Mouse (Mus musculus) WW6 (cell line): ENCODE results near the gene Nhs.

ENCODE experiments used
- DNase-seq: peaks from one replicate; pipeline ENCODE4 v3.0.0-alpha.2; 2013; ENCODE audit warnings: low read depth, low spot score

The Nhs gene

DNA sequence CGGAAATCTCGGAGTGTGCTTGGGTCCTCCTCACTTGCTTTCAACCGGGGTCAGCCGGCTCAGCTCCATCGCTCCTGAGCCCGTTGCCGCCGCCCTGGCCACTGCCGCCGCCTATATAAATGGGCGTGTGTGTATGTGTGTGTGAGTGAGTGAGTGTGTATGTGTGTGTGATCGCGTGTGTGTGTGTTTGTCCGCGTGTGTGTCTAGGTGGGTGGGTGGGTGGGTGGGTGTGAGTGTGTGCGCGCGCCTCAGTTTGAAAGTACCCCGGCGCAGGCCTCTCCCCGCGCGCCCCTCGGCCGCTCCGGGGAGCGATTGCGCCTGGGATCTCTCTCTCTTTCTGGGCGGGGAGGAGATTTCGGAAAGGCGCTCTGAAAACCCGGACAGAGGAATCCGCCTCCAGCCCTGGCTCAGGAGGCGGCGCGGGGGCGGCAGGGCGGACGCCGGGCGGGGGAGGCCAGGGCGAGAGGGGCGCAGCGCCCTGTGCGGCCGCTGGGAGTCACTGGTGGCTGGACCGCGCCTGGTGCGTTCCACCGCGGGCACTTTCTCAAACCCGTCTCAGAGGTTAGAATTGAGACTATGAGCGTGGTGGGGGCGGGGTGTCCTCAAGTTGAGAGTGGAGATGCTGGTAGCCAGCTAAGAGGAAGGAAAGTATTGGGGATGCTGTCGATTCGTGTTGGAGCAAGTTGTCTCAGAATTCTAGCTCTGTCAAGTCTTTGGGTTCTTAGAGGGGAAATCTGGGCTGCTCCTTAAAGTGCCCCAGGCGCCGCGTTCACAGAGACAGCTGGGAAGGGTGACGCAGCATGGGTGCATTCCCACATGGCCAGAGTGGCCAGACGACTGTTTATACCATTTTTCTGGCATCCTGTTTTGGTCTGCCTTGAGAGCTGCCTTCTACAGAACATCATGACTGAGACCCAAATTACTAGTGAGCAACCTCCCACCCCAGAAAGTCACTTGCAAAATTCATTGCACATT, at the start of gene Nhs:
Gene Nhs (minus strand): TSS at position 94 of the 975 bp plus-strand sequence.
- peak; percentile 24 for DNase-seq

DNA sequence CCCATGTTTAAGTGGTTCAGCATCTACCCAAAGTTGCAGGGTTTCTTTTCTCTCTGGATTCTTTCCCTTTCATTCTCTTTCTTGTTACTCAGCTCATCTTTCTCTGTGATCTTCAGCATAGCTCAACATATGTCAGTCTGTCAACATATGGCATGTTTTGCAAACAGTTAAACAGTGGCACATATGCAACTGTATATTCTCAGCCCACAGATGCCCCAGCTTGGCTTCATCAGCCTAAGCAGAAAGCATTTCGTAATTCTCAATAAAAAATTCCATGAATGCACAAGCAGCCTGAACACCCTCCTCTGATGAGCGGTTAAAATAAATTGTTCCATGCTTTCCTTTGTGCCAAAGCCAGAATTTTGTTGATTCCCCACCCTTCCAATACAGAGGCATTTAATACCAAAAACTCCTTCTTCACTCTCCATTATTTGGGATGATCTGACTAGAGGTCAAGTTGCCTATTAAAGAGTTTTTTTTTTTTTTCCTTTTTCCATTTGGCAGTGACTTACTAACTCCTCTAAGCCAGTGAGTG, 46.9 kb upstream of the Nhs start:
- no peak for DNase-seq

DNA sequence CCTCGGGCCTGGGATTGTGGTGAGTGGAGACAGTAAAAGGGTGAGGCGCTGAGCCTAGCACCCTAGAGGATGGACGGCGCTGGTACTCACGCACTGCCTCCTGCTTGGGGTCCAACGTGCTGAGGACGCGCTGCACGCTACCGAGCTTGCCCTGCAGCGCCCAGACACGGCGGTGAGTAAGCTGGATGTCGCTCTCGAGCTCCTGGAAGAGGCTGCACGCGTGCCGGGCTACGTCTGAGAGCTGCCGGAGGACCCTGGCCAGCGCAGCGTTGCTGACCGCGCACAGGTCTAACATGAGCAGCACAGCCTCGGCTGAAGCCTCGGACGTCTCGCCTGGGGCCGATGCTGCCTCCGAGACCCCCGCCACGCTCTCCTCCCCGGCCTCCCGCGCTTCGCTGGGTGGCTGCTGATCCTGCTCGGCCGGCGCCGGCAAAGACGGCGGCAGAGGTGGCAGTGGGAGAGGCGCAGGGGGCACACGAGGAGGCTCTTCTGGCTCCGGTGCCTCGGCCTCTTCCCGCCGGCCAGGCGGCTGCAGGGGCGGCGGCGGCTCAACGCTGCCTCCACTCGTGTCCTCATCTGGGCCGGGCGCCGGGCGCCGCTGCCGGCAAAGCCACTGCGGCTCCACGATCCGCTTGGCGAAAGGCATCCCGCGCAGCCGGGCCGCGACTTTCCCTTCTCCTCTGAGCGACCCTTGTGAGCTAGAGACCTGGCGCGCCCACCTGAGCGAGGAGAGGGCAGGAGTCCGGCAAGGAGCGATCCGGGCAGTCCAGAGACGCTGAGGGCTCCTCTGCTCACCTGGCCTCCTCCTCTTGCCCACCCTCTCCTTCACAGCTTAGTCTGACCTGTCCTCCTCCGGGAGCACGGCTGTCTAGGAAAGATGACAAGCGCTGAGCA, 540 bp downstream of the Nhs start:
- peak; percentile 16 for DNase-seq

DNA sequence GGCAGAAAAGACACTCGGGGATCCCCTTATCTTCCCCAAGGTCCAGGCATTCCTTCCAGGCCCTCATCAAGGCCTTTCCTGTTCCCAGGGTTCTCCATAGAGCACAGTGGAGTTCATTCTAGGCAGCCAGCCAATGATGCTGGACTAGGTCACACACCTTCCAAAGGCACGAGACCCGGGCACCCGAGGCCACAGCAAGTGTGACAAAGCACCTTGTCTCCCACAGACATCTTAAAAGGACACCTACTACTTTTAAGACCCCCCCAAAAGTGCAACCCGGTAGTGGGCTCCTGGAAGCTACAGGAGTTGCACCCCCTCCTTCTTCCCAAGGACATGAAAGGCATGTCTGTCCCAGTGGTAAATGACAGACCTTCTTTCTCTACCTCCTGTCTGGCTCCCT, 1.4 kb downstream of the Nhs start:
- DNase-seq: no peak

DNA sequence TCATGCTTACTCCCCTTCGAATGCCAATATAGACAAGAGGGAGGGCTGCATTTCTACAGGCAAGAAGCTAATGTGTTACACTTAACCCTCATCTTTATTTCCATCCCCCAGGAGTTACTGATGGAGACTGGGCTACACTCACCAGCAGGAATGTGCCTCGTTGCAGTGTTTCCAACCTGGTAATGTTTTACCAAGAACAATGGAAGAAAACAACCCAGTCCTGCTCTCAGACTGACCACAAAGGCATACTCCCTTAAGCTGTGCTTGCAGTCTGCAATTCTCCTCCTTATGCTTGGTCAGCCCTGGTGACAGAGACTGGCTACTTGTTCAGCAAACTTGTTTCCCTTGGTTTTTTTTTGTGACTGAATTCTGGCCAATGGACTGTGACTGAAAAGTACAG, 21.7 kb downstream of the Nhs start:
- DNase-seq: no peak

DNA sequence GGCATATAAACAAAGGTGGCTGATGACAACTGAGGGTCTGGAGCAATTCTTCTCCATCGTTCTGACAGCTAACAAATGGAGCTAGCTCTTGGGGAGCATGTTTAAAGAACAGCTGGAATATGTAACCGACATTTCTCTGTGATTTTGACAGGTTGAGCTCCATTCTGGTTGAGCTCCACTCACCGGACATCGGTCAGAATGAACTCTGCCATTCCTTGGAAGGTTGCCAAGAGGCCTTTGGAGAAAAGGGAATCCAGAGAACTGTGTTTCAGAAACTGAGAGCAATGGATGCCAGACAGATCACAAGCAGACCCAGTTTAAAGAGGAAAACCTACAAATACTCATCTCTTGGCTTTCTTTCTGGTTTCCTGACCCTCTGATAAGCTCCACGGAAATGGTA, 46.3 kb downstream of the Nhs start:
- no peak for DNase-seq

DNA sequence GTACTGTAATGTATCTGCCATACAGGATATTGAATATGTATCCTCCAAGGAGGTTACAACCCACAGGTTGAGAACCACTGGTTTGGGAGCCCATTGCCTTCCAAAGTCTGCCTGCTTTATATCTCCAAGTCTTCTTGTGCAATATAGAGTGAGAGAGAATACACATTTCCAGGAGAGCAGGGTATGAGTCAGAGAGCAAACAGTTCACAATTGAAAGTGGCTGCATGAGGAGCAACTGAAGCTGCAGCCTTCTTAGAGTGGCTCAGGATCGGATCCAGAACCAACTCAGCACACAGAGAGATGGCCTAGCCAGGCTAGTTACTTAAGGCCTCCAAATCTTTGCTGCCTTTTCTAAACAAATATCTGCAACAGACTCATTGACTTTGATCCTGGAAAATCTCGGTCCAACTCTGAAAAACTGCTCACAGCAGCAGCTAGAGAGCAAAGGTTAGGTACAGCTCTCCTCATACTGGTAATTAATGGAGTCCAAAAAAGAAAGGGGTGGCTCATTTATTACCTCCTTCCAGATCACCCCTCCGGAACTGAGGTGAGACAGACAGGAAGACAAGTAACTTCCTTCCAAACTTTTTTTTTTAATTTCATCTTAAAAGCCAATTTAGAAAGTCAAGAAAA, 56.6 kb downstream of the Nhs start:
- no peak for DNase-seq

DNA sequence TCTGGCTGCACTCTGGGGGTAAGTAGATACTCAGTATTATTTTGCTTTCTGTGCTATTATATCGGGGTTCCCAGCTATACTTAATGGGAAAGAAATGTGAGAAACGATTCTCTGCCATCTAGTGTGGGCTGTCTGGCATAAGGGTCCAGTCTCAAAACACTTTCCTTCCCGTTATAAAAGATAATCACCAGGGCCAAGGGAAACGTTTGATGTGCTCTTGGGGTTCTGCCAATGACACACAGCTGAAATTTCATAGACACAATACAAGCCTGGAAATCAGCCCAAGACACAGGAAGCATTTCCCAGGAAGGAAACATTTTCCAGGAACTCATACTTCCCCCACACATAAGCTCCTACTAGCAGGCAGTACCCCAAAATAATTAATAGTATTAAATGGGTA, 61.2 kb downstream of the Nhs start:
- no peak for DNase-seq

DNA sequence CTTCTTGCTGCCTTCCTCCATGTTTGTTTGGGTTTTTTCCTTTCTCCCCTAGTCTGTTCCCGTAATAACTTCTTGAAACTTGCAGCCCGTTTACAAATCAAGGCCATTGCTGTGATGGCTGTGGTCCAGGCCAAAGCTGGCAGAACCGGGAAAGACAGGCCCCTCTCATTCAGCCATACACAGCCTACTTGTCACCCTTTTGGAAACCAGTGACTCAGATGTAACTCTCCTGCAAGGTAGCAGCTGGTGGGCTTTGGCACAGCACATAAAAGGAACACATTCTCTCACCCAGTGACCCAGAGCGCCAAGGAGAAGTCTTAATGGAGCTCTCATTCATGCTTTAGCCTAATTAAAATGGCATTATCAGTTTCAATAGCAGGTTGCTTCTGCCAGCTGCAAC, 72.2 kb downstream of the Nhs start:
- no peak for DNase-seq

DNA sequence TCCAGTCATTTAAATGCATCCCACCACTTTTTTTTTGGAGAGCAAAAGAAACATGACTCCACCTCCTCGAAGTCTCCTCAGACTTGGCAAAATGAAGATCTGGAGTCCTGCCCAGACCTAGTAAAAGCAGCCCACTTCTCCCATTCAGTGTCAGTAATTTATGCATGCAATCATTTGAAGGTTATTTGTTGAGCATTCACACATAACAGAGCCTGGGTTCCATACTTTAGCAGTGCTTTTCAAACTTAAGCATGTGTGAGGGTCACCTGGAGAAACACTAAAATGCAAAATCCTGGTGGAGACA, 73.7 kb downstream of the Nhs start:
- no peak for DNase-seq

DNA sequence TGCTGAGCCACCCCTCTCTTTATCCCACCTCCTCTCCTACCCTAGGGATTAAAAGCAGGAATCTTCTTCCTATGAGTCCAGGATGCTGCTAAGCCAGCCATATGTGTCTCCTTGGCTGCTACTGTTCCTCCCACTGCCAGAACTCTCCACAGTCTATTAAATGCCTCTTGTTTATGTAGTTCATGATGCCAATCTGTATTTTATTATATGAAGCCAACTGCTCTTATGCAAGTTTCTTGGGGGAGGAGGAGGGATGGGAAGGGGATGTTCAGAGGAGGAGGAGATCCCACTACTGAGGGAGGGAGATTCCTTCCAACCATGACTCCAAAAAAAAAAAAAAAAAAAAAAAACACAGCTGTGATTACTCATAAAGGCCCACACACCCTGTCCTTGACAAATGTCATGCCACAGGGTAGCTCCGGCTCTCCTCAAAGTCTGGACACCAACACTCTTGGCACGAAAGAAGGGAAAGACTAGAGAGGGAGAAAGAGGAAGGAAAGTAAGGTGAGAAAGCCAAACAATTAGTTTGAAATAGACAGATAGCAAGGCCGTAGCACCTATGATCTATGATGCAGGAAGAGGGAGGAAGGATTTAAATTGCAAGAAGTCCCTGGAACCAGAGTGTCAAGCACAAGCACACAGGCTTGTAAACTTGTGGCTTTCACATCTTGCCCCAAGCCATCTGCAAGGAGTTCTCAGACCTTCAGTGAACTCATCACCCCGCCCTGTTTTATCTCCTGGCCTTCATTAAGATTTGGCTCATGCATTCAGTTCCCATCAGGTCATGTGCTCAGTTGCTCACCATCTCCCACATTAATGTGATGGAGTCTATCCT, 74.3 kb downstream of the Nhs start:
- DNase-seq: no peak

DNA sequence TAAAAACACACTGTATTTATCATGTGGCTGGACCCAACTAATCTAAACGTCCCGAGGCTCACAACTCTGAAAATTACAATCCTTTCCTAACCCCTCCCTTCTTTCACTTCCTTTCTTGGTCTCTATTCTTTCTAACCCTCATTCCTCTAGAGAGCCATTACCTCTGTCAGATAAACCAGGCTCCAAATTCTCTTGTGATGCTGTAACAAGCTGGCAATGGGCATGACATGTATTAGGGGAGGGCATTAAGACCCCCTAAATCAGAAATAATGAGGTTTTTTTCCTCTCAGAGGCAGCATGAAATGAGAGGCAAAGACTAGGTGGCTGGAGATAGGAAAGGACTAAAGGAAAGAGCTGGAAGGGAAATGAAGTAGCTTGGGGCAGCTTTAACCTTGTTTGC, 96.4 kb downstream of the Nhs start:
- DNase-seq: no peak

DNA sequence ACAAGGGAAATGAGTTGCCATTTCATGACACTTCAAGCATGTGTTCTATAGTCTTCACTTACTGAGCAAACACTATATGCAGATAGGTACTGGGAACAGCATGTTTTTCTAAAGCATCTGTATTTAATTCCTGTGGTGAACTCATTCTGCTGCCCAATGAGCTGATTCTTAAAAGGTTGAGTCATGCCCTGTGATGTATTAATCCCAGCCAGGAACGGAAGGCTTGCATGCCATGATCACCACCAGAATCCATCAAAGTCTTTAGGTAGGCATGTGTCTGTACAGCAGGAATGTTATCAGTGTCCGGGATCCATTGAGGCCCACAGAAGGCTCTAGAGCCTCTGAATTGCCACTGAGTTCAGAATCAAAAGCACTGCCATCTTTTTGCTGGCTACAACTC, 103.9 kb downstream of the Nhs start:
- DNase-seq: no peak

DNA sequence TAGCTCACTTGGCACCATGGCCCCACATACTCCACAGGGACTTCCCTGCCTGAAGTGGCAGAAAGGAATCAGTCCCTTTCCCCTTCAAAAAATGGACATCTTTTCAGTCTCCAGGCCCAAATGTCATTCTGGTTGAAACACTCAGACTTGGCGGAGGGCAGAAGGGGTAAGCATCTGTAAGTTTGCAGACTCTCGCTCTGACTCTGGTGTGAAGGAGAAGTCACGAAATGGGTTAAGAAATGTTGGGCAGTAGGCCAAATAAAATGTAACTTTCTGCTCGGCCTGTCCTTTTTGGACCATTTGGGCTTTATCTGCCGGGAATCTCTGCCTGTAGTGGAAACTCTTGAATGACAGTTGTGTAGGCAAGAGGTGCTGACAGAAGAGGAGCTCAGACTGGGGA, 106.0 kb downstream of the Nhs start:
- no peak for DNase-seq

DNA sequence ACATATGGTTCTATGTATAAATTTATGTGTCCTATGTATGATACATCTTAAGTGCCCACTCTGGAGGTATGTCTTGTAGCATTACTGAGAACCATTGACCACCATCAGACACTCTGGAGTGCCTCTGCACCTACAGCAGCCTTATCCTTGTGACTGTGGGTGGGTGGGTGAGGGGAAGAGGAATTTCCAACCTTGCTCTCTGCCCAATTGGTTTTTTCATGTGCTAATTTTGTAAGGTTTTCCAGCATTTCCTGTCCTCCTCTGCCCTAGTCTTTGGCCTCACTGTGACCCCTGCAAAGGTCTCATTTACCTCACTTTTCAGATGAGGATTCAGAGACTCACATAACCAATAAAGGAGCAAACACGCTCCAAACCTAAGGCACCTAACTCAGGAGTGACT, 107.0 kb downstream of the Nhs start:
- DNase-seq: no peak

DNA sequence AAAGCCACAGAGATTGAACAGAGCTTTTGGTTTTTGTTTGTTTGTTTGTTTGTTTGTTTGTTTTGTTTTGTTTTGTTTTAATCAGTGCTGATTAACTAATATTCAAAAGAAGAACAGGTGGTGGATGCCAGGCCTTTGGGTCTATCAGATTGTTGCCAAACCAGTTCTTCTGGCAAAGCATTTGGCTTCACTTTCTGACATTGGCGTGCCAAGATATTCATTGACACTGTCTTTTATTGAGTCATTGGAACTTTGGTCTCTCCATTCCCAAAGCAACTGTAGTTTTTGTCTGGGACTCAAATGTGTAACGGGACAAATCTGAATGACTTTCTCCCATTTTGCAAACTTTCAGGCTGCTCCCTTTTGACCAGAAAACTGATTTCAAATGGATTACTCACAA, 109.9 kb downstream of the Nhs start:
- DNase-seq: no peak

DNA sequence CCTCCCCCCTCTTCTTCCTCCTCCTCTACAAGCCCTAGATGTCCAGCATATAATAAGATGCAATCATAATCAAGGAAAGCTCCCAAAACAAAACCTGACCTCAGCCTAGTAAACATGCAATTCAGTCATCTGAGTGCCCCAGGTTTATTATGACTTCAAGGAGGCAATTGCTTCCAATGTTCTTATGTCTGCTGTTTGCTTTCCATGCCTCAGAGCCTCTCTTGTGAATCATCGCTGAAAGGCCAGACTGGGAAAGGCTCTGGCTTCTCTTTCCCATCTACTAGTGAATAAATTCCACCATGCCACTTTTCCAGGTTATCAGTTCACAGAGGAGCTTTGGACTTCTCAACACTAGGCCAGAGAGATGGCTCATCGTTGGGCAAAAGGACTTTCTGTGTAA, 114.0 kb downstream of the Nhs start:
- no peak for DNase-seq

DNA sequence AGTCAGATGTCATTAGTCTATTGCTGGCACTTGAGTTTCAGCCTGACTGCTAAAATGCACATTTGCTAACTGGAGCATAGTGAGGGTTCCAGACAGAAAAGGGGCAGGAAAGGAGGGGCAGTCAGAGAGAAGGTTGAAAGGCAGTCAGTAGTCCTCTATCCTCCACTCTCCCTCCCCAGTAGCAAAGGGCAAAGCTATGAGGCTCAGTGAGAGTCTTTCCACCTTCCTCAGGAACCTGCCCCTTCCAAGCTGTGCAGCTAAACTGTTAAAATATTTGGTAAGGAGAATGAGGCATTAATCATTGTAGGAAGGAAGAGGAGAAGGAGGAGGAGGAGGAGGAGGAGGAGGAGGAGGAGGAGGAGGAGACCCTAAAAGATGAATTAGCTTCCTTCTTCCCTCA, 115.4 kb downstream of the Nhs start:
- no peak for DNase-seq

DNA sequence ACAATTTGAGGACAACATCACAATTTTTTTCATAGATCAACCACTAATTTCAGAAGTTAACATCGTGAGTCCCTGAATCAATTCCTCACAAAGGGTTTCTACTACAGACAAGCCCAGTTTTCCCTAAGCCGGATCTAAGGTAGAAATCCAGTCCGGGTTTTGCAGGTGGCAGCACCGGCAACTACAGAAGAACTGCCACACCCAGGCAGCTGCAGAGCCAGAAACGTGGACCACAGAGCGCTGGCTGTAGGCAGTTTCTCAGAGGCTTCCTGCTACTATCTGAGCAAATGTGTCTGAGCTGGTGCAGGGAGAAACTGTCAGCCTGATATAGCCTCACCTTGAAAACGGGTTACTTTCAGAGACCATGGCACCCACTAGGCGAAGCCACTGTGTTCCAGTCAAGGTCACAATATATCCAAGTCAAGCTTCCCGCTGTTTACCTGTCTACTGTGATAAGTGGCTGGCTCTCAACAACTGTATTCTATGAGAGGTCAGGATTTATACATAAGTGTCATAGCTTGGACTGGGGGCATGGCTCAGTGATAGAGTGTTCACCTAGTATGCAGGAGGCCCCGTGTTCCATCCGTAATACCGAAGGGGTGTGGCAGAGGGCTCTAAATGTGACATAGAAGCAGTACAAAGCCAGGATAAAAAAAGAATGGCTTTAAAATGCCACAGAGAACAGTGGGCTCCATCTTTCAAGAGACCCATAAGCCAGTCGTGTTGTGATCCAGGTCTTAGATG, 134.1 kb downstream of the Nhs start:
- peak; percentile 24 for DNase-seq

DNA sequence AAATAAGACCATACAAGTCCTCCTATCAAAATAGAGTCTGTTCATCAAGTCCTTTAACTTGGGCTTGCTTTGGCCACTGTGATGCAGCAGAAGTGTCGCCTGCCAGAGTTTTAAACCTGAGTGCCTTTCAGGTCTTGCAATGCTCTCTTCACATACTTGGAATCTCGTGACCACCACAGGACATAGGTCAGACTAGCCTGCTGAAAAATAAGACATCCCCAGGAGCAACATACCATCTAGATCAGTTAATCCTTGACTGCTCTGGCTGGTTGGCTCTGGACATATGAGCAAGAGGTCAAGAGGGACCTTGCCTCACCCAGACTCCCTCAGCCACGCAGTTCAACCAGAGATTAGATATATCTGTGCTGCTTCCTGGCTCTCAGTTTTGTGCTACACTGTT, 137.8 kb downstream of the Nhs start:
- no peak for DNase-seq
